Mouse (Mus musculus) G1E (cell line): ENCODE data around the gene Afg3l1. TPM values are rescaled to one million over a fixed set of nuclear protein-coding genes. Genes with fewer than 3 reads are reported as not detected.
A peak's percentile ranks its signal among the peaks of the same experiment; 100 is the strongest.
"Not testable (repeated sequence)": the region's sequence is repeated elsewhere in the genome, so short reads cannot be mapped to it uniquely, and the experiment has no call there.

Experiments
- ATAC-seq: 2 replicates; pipeline ENCODE4 v1.8.0; 2016; ENCODE audit warnings: mild to moderate bottlenecking; ENCODE audit not compliant: insufficient number of reproducible peaks, poor library complexity, low FRiP score, severe bottlenecking; ENCODE audit errors: extremely low read depth
- DNase-seq: peaks from one replicate; pipeline ENCODE4 v3.0.0; 2012; ENCODE audit warnings: low spot score
- H3K27me3 ChIP-seq: 2 replicates; pipeline ENCODE4 v1.6.1; 2012; ENCODE audit warnings: mild to moderate bottlenecking, low read length, inconsistent platforms; ENCODE audit not compliant: insufficient read depth
- H3K36me3 ChIP-seq: replicated peaks from 2 replicates; pipeline ENCODE3; 2012; ENCODE audit warnings: mild to moderate bottlenecking, inconsistent platforms
- H3K4me1 ChIP-seq: 2 replicates; pipeline ENCODE4 v1.6.1; 2012; ENCODE audit warnings: low read depth, low read length, inconsistent platforms, mixed read lengths; ENCODE audit not compliant: insufficient read depth
- H3K4me3 ChIP-seq: 2 replicates; pipeline ENCODE4 v1.5.1; 2012; ENCODE audit warnings: low read depth, mild to moderate bottlenecking, inconsistent platforms, low read length, moderate library complexity, mixed read lengths
- H3K9me3 ChIP-seq: replicated peaks from 2 replicates; pipeline ENCODE4 v1.6.1; 2012; ENCODE audit warnings: inconsistent platforms
- CTCF ChIP-seq: IDR thresholded peaks from 2 replicates; pipeline ENCODE4 v1.5.1; 2012; ENCODE audit warnings: low read depth, low read length, inconsistent platforms, mixed read lengths
- GATA1 ChIP-seq: IDR thresholded peaks from 2 replicates; pipeline ENCODE4 v1.6.1; 2012; ENCODE audit warnings: borderline replicate concordance, low read length, inconsistent platforms, mixed read lengths
- GATA2 ChIP-seq: IDR thresholded peaks from 2 replicates; pipeline ENCODE4 v1.6.1; 2012; ENCODE audit warnings: low read depth, low read length, inconsistent platforms, borderline replicate concordance
- POLR2AphosphoS5 ChIP-seq: IDR thresholded peaks from 2 replicates; pipeline ENCODE4 v1.6.1; 2012; ENCODE audit warnings: low read depth, low read length, inconsistent platforms; ENCODE audit not compliant: insufficient replicate concordance
- TAL1 ChIP-seq: conservative IDR thresholded peaks from 2 replicates; pipeline ENCODE4 v1.6.1; 2012; ENCODE audit warnings: low read depth, low read length, inconsistent platforms, mixed read lengths
- polyA plus RNA-seq: library from polyadenylated mRNA; stranded (reverse); fragments of >175 nt; gene quantifications from 2 replicates; pipeline ENCODE4 v1.2.3, GENCODE M21; 2012
- total RNA-seq, 2 experiments: library from RNA; stranded (forward) in 1 of 2; stranded (reverse) in 1 of 2; fragments of 200-1000 nt in 1 of 2; fragments of >200 nt in 1 of 2; fragmentation: Nextera tagmentation in 1 of 2; gene quantifications; 2 replicates each; pipeline ENCODE4 v1.2.3; 2014 to 2017

The Afg3l1 gene
- total RNA-seq (2014; fragmentation: Nextera tagmentation) (18.2 and 24.7 TPM in 2 replicates), total RNA-seq (2017) (14.2 and 20.5 TPM in 2 replicates), polyA plus RNA-seq (24.9 and 29.6 TPM in 2 replicates)

GRCm38 (mm10) chr8:123477737-123478258 is at the start of gene Afg3l1:
Gene Afg3l1 (plus strand): TSS chr8:123477903.
- DNase-seq (peak; percentile 96), ATAC-seq (peak; percentile 62)
- Histone ChIP-seq H3K36me3 (peaks cover 35% of the 10 kb centered on the region), H3K9me3 (no peaks in the 10 kb centered on the region), H3K27me3 (no peaks in the 10 kb centered on the region), H3K4me1 (peaks cover 25% of the 10 kb centered on the region), H3K4me3 (peak within 1 kb of the TSS; percentile 89)
- TF ChIP-seq POLR2AphosphoS5 (no peak), CTCF (no peak), GATA1 (no peak), GATA2 (no peak), TAL1 (no peak)

- H3K36me3 ChIP-seq, result no peaks in the 10 kb centered on the region
- no peaks in the 10 kb centered on the region for H3K9me3 ChIP-seq
- H3K4me1 ChIP-seq, result no peaks in the 10 kb centered on the region
- H3K4me3 ChIP-seq, result no peak overlapping the region
- TF ChIP-seq POLR2AphosphoS5 (no peak), CTCF (no peak), TAL1 (no peak), GATA2 (no peak), GATA1 (no peak)
- DNase-seq, result no peak
- H3K27me3 ChIP-seq, result peaks cover 6% of the 10 kb centered on the region
- no peak for ATAC-seq
Observed at GRCm38 (mm10) chr8:123428343-123428893, 49.3 kb upstream of the Afg3l1 start.

GRCm38 (mm10) chr8:123428939-123429721 is 48.6 kb upstream of the Afg3l1 start:
- DNase-seq (no peak), ATAC-seq (no peak)
- TF ChIP-seq GATA1 (no peak), CTCF (no peak), GATA2 (no peak), POLR2AphosphoS5 (no peak), TAL1 (no peak)
- H3K27me3 ChIP-seq, result peaks cover 4% of the 10 kb centered on the region
- H3K4me3 ChIP-seq, result no peak overlapping the region
- no peaks in the 10 kb centered on the region for H3K36me3 ChIP-seq
- no peaks in the 10 kb centered on the region for H3K4me1 ChIP-seq
- H3K9me3 ChIP-seq, result no peaks in the 10 kb centered on the region

- not testable (repeated sequence) for H3K9me3 ChIP-seq, H3K36me3 ChIP-seq, H3K4me1 ChIP-seq, H3K27me3 ChIP-seq, H3K4me3 ChIP-seq, ATAC-seq, DNase-seq
Observed at GRCm38 (mm10) chr8:123429722-123430013, 48.0 kb upstream of the Afg3l1 start.

- not testable (repeated sequence) for H3K27me3 ChIP-seq, DNase-seq, ATAC-seq, H3K36me3 ChIP-seq, H3K4me3 ChIP-seq, H3K4me1 ChIP-seq, H3K9me3 ChIP-seq
Observed at GRCm38 (mm10) chr8:123430936-123431335, 46.8 kb upstream of the Afg3l1 start.

- Histone ChIP-seq H3K27me3 (peaks cover 9% of the 10 kb centered on the region), H3K36me3 (no peaks in the 10 kb centered on the region), H3K9me3 (no peaks in the 10 kb centered on the region), H3K4me1 (no peaks in the 10 kb centered on the region), H3K4me3 (no peak overlapping the region)
- ATAC-seq (no peak), DNase-seq (no peak)
- no peak for TF ChIP-seq GATA2
- TF ChIP-seq TAL1, result no peak
- no peak for TF ChIP-seq CTCF
- TF ChIP-seq POLR2AphosphoS5, result no peak
- no peak for TF ChIP-seq GATA1
Observed at GRCm38 (mm10) chr8:123431616-123432365, 45.9 kb upstream of the Afg3l1 start.
